Mouse (Mus musculus): Measurements from ENCODE around the gene Zfp846. TPM values are rescaled to one million over a fixed set of nuclear protein-coding genes. Genes with fewer than 3 reads are reported as not detected.
"Not testable (repeated sequence)": the region's sequence is repeated elsewhere in the genome, so short reads cannot be mapped to it uniquely, and the experiment has no call there.

Zfp846 gene
- polyA plus RNA-seq, 1 experiment from 2014 or later = 9.8 TPM

GRCm38 (mm10) chr9:20576591-20576990, 4.5 kb upstream of the Zfp846 start:
- H3K9ac ChIP-seq = no peak overlapping the region
- ATAC-seq (ENCODE audit: extremely low read depth, insufficient number of reproducible peaks, low FRiP score, low TSS enrichment) = no peak
- H3K4me3 ChIP-seq = no peak overlapping the region
- peaks cover 5% of the 10 kb centered on the region; the same call in 1 of the 2 replicates for H3K9me3 ChIP-seq
- H3K4me2 ChIP-seq = no peak overlapping the region
- WGBS = 78% methylated on average over 2 of the region's 2 CpGs
- H3K36me3 ChIP-seq = no peaks in the 10 kb centered on the region
- H3K27ac ChIP-seq (replicated peaks) = no peak overlapping the region
- H3K4me1 ChIP-seq = no peaks in the 10 kb centered on the region; the same call in 1 of the 2 replicates
- peaks cover 51% of the 10 kb centered on the region for H3K27me3 ChIP-seq (replicated peaks)

- no peak for ATAC-seq (ENCODE audit: extremely low read depth, insufficient number of reproducible peaks, low FRiP score, low TSS enrichment)
Observed at GRCm38 (mm10) chr9:20601270-20601669, 20.2 kb downstream of the Zfp846 start.

GRCm38 (mm10) chr9:20606269-20606668, 25.2 kb downstream of the Zfp846 start:
- 0 out of 2 replicates have a peak, but pooled peaks cover 4% of the 10 kb centered on the region for H3K9me3 ChIP-seq
- whole genome bisulfite sequencing = 79% methylated on average over 1 of the region's 1 CpGs
- H3K27me3 ChIP-seq (replicated peaks) = no peaks in the 10 kb centered on the region
- ATAC-seq (ENCODE audit: extremely low read depth, insufficient number of reproducible peaks, low FRiP score, low TSS enrichment) = no peak
- H3K9ac ChIP-seq = peak overlapping the region; percentile 92
- H3K4me1 ChIP-seq = peaks cover 6% of the 10 kb centered on the region
- H3K4me3 ChIP-seq = no peak overlapping the region
- peak overlapping the region; percentile 90 for H3K4me2 ChIP-seq
- H3K27ac ChIP-seq (replicated peaks) = no peak overlapping the region
- H3K36me3 ChIP-seq = peaks cover 15% of the 10 kb centered on the region

More at GRCm38 (mm10) chr9:20601270-20601669, 20.2 kb downstream of the Zfp846 start:
- WGBS = 68% methylated on average over 6 of the region's 6 CpGs
- Histone ChIP-seq H3K27me3 (replicated peaks) (no peaks in the 10 kb centered on the region), H3K4me2 (no peak overlapping the region), H3K9ac (no peak overlapping the region), H3K4me1 (no peaks in the 10 kb centered on the region), H3K27ac (replicated peaks) (no peak overlapping the region), H3K9me3 (no peaks in the 10 kb centered on the region), H3K4me3 (no peak overlapping the region), H3K36me3 (peaks cover 18% of the 10 kb centered on the region)

- H3K4me3 ChIP-seq = peak overlapping the region; percentile 83
- WGBS = 1% methylated on average over 57 of the region's 57 CpGs
- H3K27ac ChIP-seq (replicated peaks) = peak overlapping the region; percentile 97
- peak overlapping the region; percentile 92 for H3K9ac ChIP-seq
- H3K4me1 ChIP-seq = peaks cover 6% of the 10 kb centered on the region
- H3K9me3 ChIP-seq = 0 out of 2 replicates have a peak, but pooled peaks cover 4% of the 10 kb centered on the region
- H3K36me3 ChIP-seq = peaks cover 12% of the 10 kb centered on the region
- peak overlapping the region; percentile 90 for H3K4me2 ChIP-seq
- no peaks in the 10 kb centered on the region for H3K27me3 ChIP-seq (replicated peaks)
- peak; percentile 67 for ATAC-seq (ENCODE audit: extremely low read depth, insufficient number of reproducible peaks, low FRiP score, low TSS enrichment)
Observed at GRCm38 (mm10) chr9:20607100-20607974, 26.2 kb downstream of the Zfp846 start.

GRCm38 (mm10) chr9:20609831-20610464, 28.9 kb downstream of the Zfp846 start:
- H3K9me3 ChIP-seq = 0 out of 2 replicates have a peak, but pooled peaks cover 4% of the 10 kb centered on the region
- peaks cover 6% of the 10 kb centered on the region for H3K4me1 ChIP-seq
- peaks cover 12% of the 10 kb centered on the region for H3K36me3 ChIP-seq
- H3K4me2 ChIP-seq = no peak overlapping the region
- 84% methylated on average over 5 of the region's 5 CpGs for WGBS
- H3K27me3 ChIP-seq (replicated peaks) = no peaks in the 10 kb centered on the region
- H3K4me3 ChIP-seq = no peak overlapping the region
- no peak for ATAC-seq (ENCODE audit: extremely low read depth, insufficient number of reproducible peaks, low FRiP score, low TSS enrichment)
- H3K9ac ChIP-seq = no peak overlapping the region
- no peak overlapping the region for H3K27ac ChIP-seq (replicated peaks)

GRCm38 (mm10) chr9:20611976-20612375, 30.9 kb downstream of the Zfp846 start:
- no peak for ATAC-seq (ENCODE audit: extremely low read depth, insufficient number of reproducible peaks, low FRiP score, low TSS enrichment)
- H3K36me3 ChIP-seq = peaks cover 18% of the 10 kb centered on the region
- WGBS = 73% methylated on average over 5 of the region's 5 CpGs
- H3K27ac ChIP-seq (replicated peaks) = no peak overlapping the region
- peaks cover 2% of the 10 kb centered on the region; the same call in 1 of the 2 replicates for H3K4me1 ChIP-seq
- H3K4me3 ChIP-seq = no peak overlapping the region
- no peak overlapping the region for H3K4me2 ChIP-seq
- H3K9me3 ChIP-seq = 0 out of 2 replicates have a peak, but pooled peaks cover 4% of the 10 kb centered on the region
- H3K27me3 ChIP-seq (replicated peaks) = no peaks in the 10 kb centered on the region
- no peak overlapping the region for H3K9ac ChIP-seq

GRCm38 (mm10) chr9:20616685-20617084, 35.6 kb downstream of the Zfp846 start:
- WGBS = 82% methylated on average over 2 of the region's 2 CpGs
- Histone ChIP-seq H3K9me3 (no peaks in the 10 kb centered on the region), H3K27ac (replicated peaks) (no peak overlapping the region)

GRCm38 (mm10) chr9:20631332-20631731, 50.2 kb downstream of the Zfp846 start:
- Histone ChIP-seq H3K4me3 (no peak overlapping the region), H3K27me3 (replicated peaks) (no peaks in the 10 kb centered on the region), H3K36me3 (peaks cover 17% of the 10 kb centered on the region), H3K27ac (replicated peaks) (no peak overlapping the region), H3K4me2 (no peak overlapping the region), H3K4me1 (no peaks in the 10 kb centered on the region), H3K9me3 (no peaks in the 10 kb centered on the region), H3K9ac (no peak overlapping the region)
- 89% methylated on average over 2 of the region's 2 CpGs for WGBS
- no peak for ATAC-seq (ENCODE audit: extremely low read depth, insufficient number of reproducible peaks, low FRiP score, low TSS enrichment)

More at GRCm38 (mm10) chr9:20616685-20617084, 35.6 kb downstream of the Zfp846 start:
- no peak for ATAC-seq (ENCODE audit: extremely low read depth, insufficient number of reproducible peaks, low FRiP score, low TSS enrichment)
- Histone ChIP-seq H3K27me3 (replicated peaks) (no peaks in the 10 kb centered on the region), H3K36me3 (peaks cover 19% of the 10 kb centered on the region), H3K4me3 (no peak overlapping the region), H3K9ac (no peak overlapping the region), H3K4me2 (no peak overlapping the region), H3K4me1 (no peaks in the 10 kb centered on the region)

GRCm38 (mm10) chr9:20635676-20636075, 54.6 kb downstream of the Zfp846 start:
- WGBS = 89% methylated on average over 8 of the region's 8 CpGs
- H3K9ac ChIP-seq; H3K27ac ChIP-seq (replicated peaks); H3K27me3 ChIP-seq (replicated peaks); H3K4me2 ChIP-seq; H3K9me3 ChIP-seq; H3K4me3 ChIP-seq; ATAC-seq (ENCODE audit: extremely low read depth, insufficient number of reproducible peaks, low FRiP score, low TSS enrichment): not testable (repeated sequence)
- Histone ChIP-seq H3K4me1 (peaks cover 12% of the 10 kb centered on the region), H3K36me3 (peaks cover 38% of the 10 kb centered on the region)

- ATAC-seq (ENCODE audit: extremely low read depth, insufficient number of reproducible peaks, low FRiP score, low TSS enrichment) = no peak
- no peak overlapping the region for H3K27ac ChIP-seq (replicated peaks)
- peaks cover 18% of the 10 kb centered on the region for H3K4me1 ChIP-seq
- H3K27me3 ChIP-seq (replicated peaks) = no peaks in the 10 kb centered on the region
- 76% methylated on average over 3 of the region's 3 CpGs for WGBS
- H3K9me3 ChIP-seq = no peaks in the 10 kb centered on the region
- no peak overlapping the region for H3K9ac ChIP-seq
- no peak overlapping the region for H3K4me2 ChIP-seq
- H3K4me3 ChIP-seq = no peak overlapping the region
- peaks cover 41% of the 10 kb centered on the region for H3K36me3 ChIP-seq
Observed at GRCm38 (mm10) chr9:20636256-20636655, 55.2 kb downstream of the Zfp846 start.

GRCm38 (mm10) chr9:20636790-20637189, 55.7 kb downstream of the Zfp846 start:
- no peaks in the 10 kb centered on the region for H3K9me3 ChIP-seq
- no peak overlapping the region for H3K4me3 ChIP-seq
- no peak for ATAC-seq (ENCODE audit: extremely low read depth, insufficient number of reproducible peaks, low FRiP score, low TSS enrichment)
- H3K27ac ChIP-seq (replicated peaks) = no peak overlapping the region
- H3K9ac ChIP-seq = no peak overlapping the region
- 75% methylated on average over 2 of the region's 2 CpGs for WGBS
- H3K36me3 ChIP-seq = peaks cover 40% of the 10 kb centered on the region
- no peak overlapping the region for H3K4me2 ChIP-seq
- no peaks in the 10 kb centered on the region for H3K27me3 ChIP-seq (replicated peaks)
- H3K4me1 ChIP-seq = peaks cover 22% of the 10 kb centered on the region

Data from heart, embryonic 13.5 days (tissue).